Mouse (Mus musculus) spleen, postnatal 36 days (tissue): ENCODE results near the gene Ncapg2.
A peak's percentile ranks its signal among the peaks of the same experiment; 100 is the strongest.

Experiments
- DNase-seq, 2 experiments: peaks; one replicate each; pipeline ENCODE4 v3.0.0; 2022; ENCODE audit warnings: low spot score in 2 of 2, mixed read lengths in 1 of 2

Ncapg2 gene

DNA sequence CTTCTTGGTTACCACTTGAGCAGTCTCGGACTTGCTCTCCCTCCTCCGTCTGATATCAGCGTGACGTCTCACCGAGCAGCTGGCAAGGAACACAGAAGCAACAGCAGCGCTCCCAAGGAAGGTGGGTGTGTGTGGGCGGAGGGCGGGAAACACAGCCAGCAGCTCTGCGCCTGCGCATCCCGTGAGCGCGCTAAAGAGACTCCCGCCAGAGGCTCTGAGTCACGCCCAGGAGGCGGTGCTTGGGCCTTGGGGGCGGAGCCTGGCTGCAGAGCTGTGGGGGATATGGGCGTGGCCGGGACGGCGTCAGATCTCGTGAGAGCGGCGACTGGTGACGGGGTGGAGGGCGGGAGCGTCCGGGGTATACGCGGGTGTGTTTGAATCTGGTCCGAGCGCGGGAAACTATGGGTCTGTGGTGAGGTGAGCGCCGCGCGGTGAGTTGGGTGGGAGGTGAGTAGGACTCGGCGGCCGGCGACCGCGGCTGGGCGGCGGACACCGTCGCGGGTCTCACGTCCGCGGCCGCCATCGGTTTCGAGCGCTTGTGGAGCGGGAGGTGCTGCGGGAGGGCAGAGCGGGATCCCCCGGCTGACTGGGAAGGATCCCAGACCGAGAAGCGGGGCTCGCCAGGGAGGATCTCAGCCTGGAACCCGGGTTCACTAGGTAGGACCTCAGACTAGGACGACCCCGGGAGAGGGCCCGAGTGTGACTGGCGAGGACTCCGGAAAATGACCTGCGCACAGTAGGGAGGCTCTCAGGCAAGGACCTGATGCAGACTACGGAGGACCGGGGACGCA, at the start of gene Ncapg2:
Gene Ncapg2 (plus strand): TSS at position 358 of the 791 bp plus-strand sequence.
- peak; percentile 99 for DNase-seq

DNA sequence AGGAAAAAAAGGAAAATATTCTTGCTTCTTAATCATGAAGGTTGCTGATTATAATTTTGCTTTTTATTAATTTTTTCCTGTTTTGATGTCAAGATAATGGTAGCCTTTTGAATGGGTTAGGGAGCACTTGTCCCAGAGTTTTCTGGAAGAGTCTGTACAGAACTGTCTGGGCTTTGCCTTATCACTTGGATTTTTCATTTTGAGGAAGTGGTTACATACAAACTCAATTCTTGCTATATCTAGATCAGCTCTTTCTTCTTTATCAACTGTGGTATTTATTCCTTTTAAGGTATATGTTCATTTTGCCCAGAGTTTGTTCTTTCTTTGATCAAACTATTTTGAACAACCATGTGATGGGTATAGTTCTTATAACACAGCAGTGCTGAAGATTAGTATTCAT, 43.1 kb upstream of the Ncapg2 start:
- DNase-seq: no peak

- no peak for DNase-seq
Observed at GRCm38 (mm10) chr12:116366900-116367299, 38.3 kb upstream of the Ncapg2 start.

GRCm38 (mm10) chr12:116367346-116367745, 37.9 kb upstream of the Ncapg2 start:
- no peak for DNase-seq

GRCm38 (mm10) chr12:116368857-116369256, 36.3 kb upstream of the Ncapg2 start:
- no peak for DNase-seq

DNA sequence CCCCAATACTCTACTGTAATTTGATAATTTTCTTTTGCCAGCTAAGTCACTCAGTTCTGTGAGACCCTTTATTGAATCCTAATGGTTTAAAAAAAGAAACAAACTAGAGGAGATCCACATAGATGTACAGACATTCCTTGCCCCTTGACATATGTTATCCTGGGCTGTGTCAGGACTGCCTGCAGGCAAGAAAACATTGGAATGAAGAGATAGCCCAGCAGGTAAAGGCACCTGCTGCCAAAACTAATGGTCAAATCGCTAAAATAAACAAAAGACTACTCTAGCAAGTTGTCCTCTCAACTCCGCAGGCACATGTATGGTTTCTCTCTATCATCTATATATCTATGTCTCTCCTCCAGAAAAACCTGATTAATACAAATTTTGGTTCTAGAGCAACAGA, 22.1 kb upstream of the Ncapg2 start:
- no peak for DNase-seq

- DNase-seq: no peak
Observed at GRCm38 (mm10) chr12:116383995-116384394, 21.2 kb upstream of the Ncapg2 start.

- no peak for DNase-seq
Observed at GRCm38 (mm10) chr12:116386802-116387201, 18.4 kb upstream of the Ncapg2 start.

- no peak for DNase-seq
Observed at GRCm38 (mm10) chr12:116389868-116390267, 15.3 kb upstream of the Ncapg2 start.

- no peak for DNase-seq
Observed at GRCm38 (mm10) chr12:116394327-116394726, 10.9 kb upstream of the Ncapg2 start.

DNA sequence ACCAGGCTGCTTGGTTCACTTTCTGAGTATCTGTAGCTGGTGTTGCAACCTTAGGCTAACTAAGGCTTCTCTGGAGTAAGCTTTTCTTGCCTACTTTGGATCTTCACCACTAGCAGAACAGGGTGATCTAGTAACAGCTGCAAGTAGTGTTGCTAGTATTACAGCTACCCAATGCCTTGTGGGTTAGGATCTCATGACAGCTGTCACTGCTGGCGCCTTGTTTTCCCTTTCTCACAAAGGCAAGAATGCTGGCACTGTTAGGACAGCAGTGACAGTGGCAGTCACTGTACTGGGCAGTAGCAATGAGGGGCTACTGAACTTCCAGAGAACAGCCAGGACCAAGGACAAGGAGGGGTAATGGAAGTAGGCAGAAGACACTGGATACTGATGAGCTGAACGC, 9.9 kb upstream of the Ncapg2 start:
- no peak for DNase-seq

DNA sequence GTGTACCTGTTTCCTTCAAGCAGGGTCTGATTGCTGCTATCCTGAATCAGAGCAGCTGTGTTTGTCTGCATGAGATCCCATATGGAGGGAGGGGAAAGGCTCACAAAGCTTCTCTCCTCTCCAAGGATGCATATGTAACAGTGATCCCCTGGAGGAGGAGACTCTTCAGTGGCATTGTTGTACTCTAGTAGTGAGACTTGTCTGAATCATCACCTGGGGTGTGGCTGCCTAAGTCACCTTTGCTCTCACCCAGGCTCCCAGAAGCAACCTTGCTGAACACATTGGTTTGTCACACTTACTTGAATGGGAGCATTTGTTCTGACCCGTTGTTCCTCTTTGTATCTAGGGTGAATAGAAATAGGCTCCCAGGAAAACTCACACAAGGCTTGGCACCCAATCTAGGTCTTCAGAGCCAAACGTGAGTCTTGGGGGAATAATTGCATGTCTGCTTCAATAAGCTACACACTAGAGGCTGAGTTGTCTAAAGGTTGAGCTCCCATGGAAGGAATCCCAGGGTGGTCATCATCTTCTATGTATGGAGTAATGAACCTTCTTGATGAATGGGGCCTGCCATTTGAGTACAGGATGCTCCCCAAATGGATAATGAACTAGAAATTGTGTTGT, 9.0 kb upstream of the Ncapg2 start:
- DNase-seq: no peak

GRCm38 (mm10) chr12:116404012-116404679, 1.1 kb upstream of the Ncapg2 start:
- DNase-seq: no peak

- no peak for DNase-seq
Observed at GRCm38 (mm10) chr12:116405836-116406155, 594 bp downstream of the Ncapg2 start.

GRCm38 (mm10) chr12:116407883-116408282, 2.7 kb downstream of the Ncapg2 start:
- DNase-seq: no peak

- no peak for DNase-seq
Observed at GRCm38 (mm10) chr12:116414941-116415340, 9.7 kb downstream of the Ncapg2 start.

GRCm38 (mm10) chr12:116416514-116416913, 11.3 kb downstream of the Ncapg2 start:
- no peak for DNase-seq

DNA sequence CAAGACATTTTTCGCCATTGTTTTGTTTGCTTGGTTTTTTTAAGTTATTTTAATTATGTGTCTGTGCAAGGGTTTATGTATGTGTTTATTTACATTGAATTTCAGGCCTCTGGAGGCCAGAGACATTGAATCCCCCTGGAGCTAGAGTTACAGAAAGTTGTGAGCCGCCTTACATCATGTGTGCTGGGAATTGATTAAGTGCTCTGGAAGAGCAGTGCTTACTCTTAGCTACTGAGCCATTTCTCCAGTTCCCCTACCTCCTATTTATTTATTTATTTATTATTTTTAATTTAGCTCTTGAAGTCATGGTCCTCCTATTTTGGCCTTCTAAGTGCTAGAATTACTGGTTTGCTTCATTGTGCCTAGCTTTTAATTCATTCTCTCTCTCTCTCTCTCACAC, 16.5 kb downstream of the Ncapg2 start:
- no peak for DNase-seq

GRCm38 (mm10) chr12:116425392-116425791, 20.2 kb downstream of the Ncapg2 start:
- DNase-seq: no peak

GRCm38 (mm10) chr12:116433742-116434141, 28.5 kb downstream of the Ncapg2 start:
- DNase-seq: no peak

- DNase-seq: no peak
Observed at GRCm38 (mm10) chr12:116435232-116435631, 30.0 kb downstream of the Ncapg2 start.

GRCm38 (mm10) chr12:116436125-116436524, 30.9 kb downstream of the Ncapg2 start:
- peak in 1 of 2 experiments; percentile 17 for DNase-seq

DNA sequence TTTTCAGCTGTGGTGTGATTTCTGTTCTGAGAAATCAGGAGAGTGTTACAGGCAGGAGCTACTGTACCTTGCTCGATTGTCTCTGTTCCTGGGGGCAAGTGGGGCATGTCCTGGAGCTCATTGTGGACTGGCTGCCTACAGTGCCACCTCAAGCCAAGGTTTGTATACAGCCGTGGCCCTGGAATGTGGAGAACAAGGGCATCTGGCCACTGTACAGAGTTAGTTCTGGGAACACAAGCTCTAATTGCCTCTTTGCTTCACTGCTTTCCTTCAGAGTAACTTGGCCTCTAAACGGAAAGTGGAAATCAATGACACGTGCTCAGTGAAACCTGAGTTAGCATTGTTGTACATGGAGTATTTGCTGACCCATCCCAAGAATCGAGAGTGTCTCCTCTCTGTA, 33.4 kb downstream of the Ncapg2 start:
- no peak for DNase-seq
